Mouse (Mus musculus) layer of hippocampus, postnatal 14 days (tissue): ENCODE data around the gene Hdhd3. TPM values are rescaled to one million over a fixed set of nuclear protein-coding genes. Genes with fewer than 3 reads are reported as not detected.
"Not testable (repeated sequence)": the region's sequence is repeated elsewhere in the genome, so short reads cannot be mapped to it uniquely, and the experiment has no call there.

Experiments used
- DNase-seq, 2 experiments: peaks; one replicate each; pipeline ENCODE4 v3.0.0; 2021 to 2022; ENCODE audit warnings: low spot score in 2 of 2, mixed read lengths in 1 of 2
- total RNA-seq, 2 experiments: library from RNA; stranded (reverse); gene quantifications; 2 replicates each; pipeline ENCODE4 v1.2.3; 2021

Hdhd3 gene
- total RNA-seq, 2 experiments from 2014 or later, result 10.0 to 10.9 TPM

DNA sequence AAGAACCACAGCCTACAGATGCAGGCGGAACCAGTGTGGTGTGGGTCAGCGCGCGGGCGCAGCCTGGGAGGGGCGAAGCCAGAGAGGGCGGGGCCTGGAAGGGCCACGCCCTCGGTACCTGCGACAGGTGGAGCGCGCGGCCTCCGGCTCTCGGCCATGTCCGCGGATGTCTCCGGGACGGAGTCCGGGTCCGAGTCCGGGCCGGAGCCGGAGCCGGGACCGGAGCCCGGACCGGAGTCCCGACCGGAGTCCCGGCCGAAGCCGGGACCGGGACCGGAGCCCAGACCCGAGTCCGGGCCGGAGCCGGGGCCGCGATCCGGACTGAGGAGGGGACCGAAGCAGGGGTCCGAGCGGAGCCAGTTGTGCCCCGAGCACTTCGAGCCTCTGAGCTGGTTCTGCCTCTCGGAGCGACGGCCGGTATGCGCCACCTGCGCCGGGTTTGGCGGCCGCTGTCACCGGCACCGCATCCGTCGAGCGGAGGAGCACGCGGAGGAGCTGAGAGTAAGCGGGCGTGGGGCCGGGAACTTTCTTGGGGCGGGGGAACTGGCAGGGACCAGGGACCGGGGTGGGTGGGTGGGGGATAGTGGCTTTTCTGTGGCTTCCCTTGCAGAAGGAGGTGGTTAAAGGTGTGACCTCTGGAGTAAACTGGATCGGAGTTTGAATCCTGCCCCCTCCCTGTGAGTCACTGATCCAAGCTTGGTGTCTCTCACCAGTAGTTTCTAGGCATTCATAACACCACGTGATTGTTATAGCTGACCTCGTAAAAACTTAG lies 23.1 kb downstream of the Hdhd3 start, which contains the start of gene Bspry:
Gene Bspry (plus strand): TSS at position 117 of the 772 bp plus-strand sequence.
- DNase-seq, result no peak

GRCm38 (mm10) chr4:62479593-62479936 lies 23.7 kb downstream of the Hdhd3 start:
- DNase-seq, result not testable (repeated sequence)

DNA sequence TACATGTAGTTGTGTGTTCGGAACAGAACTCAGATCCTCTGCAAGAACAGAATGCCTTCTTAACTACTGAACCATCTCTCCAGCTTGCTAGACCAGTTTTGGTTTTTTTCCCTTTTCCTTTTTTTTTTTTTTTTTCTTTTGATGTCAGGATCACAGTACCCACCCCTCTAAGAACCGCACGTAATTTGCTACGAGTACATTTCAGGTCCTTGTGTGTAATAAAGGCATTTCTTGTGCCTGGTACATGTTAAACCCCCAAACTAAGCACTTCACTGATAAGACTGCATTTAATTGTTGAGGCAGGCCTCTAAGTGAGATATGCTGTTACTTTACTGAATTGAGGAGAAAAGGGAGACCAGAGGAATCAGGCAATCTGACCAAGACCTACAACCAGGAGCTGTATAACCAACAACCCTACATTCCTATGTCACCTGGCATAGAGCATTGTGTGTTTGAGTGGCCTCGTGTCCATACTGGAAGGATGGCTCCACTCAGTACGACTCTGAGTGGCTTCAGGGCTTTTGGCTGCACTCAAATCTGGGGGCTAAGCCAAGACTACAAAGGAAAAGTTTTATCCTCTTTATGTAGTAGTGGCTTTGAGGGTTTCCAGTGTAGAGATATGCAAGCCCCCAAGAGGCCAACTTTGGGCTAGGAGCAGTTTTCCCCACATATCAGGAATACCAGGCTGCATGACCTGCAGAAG lies 25.6 kb downstream of the Hdhd3 start:
- no peak for DNase-seq

- DNase-seq, result no peak
These were observed 27.5 kb downstream of the Hdhd3 start for GRCm38 (mm10) chr4:62475793-62476192.

DNA sequence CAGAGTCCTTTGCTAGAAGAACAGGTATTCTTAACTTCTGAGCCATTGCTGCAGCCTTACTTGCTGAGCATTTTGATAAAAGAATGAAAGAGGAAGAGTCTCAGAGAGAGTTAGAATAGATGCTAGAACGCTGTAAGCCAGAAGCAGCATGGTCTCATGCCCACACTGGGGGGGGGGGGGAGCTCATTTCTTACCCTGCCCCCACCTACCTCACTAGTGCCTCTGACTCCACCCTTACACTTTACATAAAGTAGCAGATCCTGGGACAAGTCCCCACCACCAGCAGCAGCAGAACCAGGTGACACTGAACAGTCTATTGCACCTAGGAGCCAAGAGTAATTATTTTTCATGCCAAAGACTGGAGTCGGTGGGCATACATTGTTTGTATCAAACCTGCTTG lies 28.1 kb downstream of the Hdhd3 start:
- no peak for DNase-seq

GRCm38 (mm10) chr4:62472071-62472470 lies 31.2 kb downstream of the Hdhd3 start:
- DNase-seq, result no peak

DNA sequence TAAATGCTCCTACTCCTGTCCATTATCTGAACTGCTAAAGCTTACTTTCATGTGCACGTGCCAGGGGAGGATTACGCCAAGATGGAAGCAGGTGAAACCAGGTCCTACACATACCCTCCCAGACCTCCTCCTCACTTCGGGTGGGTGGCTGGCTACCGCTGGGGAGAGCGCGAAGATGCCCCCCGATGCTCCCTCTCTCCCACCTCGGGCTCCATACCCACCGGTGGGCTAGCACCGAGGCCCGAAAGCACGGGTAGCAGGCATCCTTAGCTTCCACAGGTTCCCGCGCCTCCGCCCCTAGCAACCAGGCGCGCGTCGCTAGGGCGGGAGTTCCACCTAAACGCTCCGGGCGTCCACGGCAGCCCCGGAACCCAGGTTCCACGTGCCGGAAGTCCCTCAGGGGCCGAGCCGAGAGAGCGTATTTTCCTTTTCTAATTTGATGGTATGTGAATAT lies 32.6 kb downstream of the Hdhd3 start, which contains the start of gene Wdr31:
Gene Wdr31 (minus strand): TSS at position 299 of the 454 bp plus-strand sequence.
- DNase-seq, result peak; percentile 80 to 81

DNA sequence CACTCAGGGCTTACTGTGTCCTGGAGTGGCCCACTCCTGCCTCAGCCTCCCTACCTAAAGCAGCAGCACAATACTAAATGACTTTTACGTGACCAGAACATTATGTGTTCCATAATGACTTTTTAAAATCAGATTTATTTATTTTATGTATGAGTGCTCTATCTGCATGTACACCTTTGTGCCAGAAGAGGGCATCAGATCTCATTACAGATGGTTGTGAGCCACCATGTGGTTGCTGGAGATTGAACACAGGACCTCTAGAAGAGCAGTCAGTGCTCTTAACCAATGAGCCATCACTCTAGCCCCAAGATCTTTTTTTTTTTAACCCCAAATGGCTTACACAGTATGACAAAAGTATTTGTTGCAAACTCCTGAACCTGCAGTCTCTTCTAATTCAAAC lies 35.1 kb downstream of the Hdhd3 start:
- no peak for DNase-seq

- DNase-seq, result no peak
These were observed 40.1 kb downstream of the Hdhd3 start for GRCm38 (mm10) chr4:62463124-62463523.

- no peak for DNase-seq
These were observed 42.9 kb downstream of the Hdhd3 start for GRCm38 (mm10) chr4:62460348-62460747.

GRCm38 (mm10) chr4:62459081-62459480 lies 44.2 kb downstream of the Hdhd3 start:
- peak; percentile 39 to 68 for DNase-seq

DNA sequence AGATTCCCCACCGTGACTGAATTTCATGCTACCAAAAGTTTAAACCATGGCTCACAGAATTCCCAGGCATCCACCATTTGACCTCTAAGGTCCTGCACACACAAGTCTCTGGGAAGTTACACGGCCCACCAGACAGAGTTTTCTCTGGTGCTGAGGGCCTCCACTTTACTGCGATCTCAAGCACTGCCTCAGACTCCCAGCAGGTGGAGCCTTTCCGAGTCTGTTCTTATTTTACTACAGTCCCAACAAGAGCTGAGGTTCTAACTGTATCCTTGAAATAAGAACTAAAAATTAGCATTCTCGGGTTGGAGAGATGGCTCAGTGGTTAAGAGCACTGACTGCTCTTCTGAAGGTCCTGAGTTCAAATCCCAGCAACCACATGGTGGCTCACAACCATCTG lies 48.3 kb downstream of the Hdhd3 start:
- DNase-seq, result peak in 1 of 2 experiments; percentile 38

Other genes starting within 250 kb of the Hdhd3 start
- 10 to 100 TPM in 1 of 2 experiments, 1 to 10 TPM in 1; 7.8 to 11.6 TPM for gene Slc31a2, start 240.9 kb downstream of the Hdhd3 start, total RNA-seq
- gene Fkbp15, start 142.9 kb downstream of the Hdhd3 start, total RNA-seq, result 10 to 100 TPM; 42.3 to 44.8 TPM
- gene Slc31a1, start 142.7 kb downstream of the Hdhd3 start, total RNA-seq, result 10 to 100 TPM; 27.5 to 36.7 TPM
- 10 to 100 TPM; 48.4 to 49.3 TPM for gene Cdc26, start 94.8 kb downstream of the Hdhd3 start, total RNA-seq
- gene Prpf4, start 94.7 kb downstream of the Hdhd3 start, total RNA-seq, result 10 to 100 TPM; 11.8 to 12.8 TPM
- gene Rnf183, start 68.2 kb downstream of the Hdhd3 start, total RNA-seq, result not detected
- 1 to 10 TPM; 5.4 to 5.8 TPM for gene Wdr31, start 32.6 kb downstream of the Hdhd3 start, total RNA-seq
- gene Bspry, start 23.4 kb downstream of the Hdhd3 start, total RNA-seq, result under 1 TPM; 0.30 to 0.67 TPM
- gene Alad, start 16.5 kb upstream of the Hdhd3 start, total RNA-seq, result 10 to 100 TPM; 21.7 to 27.6 TPM
- gene Pole3, start 21.6 kb upstream of the Hdhd3 start, total RNA-seq, result 10 to 100 TPM; 23.8 to 26.3 TPM
- gene 4933430I17Rik, start 21.9 kb upstream of the Hdhd3 start, total RNA-seq, result under 1 TPM; 0.30 to 0.57 TPM
- 10 to 100 TPM; 24.4 to 26.5 TPM for gene Rgs3, start 56.4 kb upstream of the Hdhd3 start, total RNA-seq